Mouse (Mus musculus) lung, adult 2 months (tissue): Measurements from ENCODE around the gene Cdhr2.

Source experiments
- CTCF ChIP-seq: fragments of 200-500 bp; IDR thresholded peaks from 2 replicates; pipeline ENCODE4 v1.5.1; 2011; ENCODE audit warnings: mild to moderate bottlenecking, low read length, control low read depth; ENCODE audit not compliant: insufficient read depth
- POLR2A ChIP-seq: fragments of 200-500 bp; IDR thresholded peaks from 2 replicates; pipeline ENCODE4 v1.6.1; 2011; ENCODE audit warnings: low read depth, mild to moderate bottlenecking, control low read depth, low read length, borderline replicate concordance; ENCODE audit errors: extremely low read depth

DNA sequence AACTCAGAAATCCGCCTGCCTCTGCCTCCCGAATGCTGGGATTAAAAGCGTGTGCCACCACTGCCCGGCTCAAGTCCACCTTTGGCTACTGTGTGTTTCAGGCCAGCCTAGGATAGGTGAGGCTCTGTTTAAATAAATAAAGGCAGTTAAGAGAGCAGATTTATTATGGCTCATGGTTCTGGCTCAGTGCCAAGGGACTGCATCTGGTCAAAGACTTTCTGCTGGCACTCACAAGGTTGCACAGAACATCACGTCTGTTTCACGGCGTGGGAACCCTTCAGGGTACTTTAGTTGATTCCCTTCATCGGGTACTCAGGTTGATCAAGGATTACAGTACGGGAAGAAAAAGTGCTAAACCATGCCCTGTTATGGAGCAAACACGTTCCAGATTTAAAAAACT lies 13.7 kb downstream of the Cdhr2 start:
- TF ChIP-seq POLR2A, result no peak
- TF ChIP-seq CTCF, result no peak
